Mouse (Mus musculus): Measurements from ENCODE around the gene Neu2. TPM values are rescaled to one million over a fixed set of nuclear protein-coding genes. Genes with fewer than 3 reads are reported as not detected.

The Neu2 gene
- total RNA-seq, 2 experiments from 2014 or later, result not detected

GRCm38 (mm10) chr1:87537008-87537407 is 27.3 kb downstream of the Neu2 start:
- DNase-seq, result no peak

DNA sequence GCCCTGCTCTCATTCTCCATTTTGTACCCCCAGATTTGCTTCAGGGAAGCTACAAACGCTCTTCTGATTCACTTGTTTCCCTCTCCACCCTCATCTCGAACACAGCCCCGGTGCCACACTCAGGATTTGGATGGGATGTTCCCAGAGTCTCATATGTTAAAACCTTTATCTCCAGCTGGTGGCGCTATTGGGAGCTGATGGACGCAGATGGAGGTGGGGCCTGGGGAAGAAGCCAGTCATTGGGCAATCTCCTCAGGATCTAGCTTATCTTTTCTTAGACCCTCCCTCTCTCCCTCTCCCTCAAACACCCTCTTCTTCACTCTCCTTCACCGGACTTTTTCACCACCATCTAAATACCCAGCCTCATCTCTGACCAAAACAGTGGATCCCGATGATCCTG is 31.9 kb downstream of the Neu2 start:
- peak in 1 of 2 experiments; percentile 21 for DNase-seq

DNA sequence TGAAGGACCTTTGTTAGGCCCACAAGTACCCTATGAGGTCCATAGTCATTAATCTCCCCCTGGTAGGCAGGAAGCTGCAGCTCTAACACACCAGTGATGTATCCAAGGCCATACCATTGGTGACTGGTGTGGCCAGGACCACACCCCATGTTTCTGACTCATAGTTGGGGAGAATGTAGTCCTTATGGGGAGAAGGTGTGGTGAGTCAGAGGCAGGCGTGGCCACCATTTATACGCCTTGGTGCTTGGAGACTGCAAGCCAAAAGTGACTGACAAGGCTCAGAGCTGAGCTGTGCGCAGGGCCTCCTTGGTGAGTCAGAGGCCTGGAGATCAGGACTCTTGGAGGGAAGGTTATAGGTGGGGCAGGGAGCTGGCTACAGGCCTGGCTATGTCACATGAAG is 41.3 kb downstream of the Neu2 start:
- no peak for DNase-seq

DNA sequence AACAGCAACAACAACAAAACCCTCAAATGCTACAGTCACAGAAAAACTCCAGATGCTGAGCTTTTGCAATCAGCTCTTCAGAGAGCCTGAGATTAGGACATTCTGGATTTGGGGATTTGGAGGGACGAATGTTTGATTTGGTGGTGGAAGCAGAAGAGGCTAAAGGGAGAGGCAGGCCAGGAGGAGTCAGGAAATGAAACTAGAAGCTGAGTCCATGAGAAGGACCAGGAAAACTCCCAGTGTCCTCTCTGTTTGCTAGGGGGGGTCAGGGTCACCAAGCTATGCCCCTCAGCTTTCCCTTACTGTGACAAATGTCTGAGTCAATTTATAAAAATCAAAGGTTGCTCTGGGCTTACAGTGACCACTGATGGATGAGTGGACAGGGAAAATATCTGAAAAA is 43.9 kb downstream of the Neu2 start:
- no peak for DNase-seq

- DNase-seq, result no peak
Measured at GRCm38 (mm10) chr1:87562967-87563366, 53.3 kb downstream of the Neu2 start.

DNA sequence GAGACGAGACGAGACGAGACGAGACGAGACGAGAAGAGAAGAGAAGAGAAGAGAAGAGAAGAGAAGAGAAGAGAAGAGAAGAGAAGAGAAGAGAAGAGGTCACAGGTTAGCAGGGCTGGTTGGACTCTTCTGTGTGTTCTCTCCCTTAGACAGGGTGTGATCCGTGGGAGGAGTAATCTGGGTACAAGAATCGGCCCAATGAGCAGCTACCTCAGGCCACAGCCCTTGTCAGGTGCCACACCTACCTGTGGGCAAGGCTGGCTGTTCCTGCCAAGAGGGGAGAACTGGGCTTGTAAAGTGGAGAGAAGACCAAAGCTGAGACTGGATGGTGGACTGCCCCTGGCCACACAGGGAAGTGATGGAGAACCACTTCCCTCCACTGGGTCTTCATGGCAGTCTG is 56.1 kb downstream of the Neu2 start:
- DNase-seq, result no peak

GRCm38 (mm10) chr1:87568398-87568797 is 58.7 kb downstream of the Neu2 start:
- DNase-seq, result no peak

- DNase-seq, result no peak
Measured at GRCm38 (mm10) chr1:87573261-87573660, 63.6 kb downstream of the Neu2 start.

- no peak for DNase-seq
Measured at GRCm38 (mm10) chr1:87573800-87574215, 64.1 kb downstream of the Neu2 start, which contains the start of gene Ngef. Ngef (minus strand) TSS chr1:87573870.

DNA sequence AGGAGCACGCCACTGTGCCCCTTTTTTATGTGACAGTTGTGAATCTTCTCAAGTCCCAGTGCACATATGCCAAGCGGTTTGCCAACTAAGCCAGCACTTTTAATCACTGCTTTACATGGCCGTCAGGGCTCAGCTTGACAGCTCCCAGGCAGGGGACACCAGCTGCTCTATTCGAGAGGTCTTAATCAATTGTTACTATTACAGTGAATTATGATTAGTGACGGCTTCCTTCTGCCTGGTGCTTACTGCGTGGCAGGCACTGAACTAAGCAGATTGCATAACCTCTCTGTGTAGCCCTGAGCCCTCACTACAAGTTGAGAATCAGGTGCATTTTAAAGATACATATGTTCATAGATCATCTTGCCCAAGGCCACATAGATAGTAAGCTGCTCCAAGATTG is 64.7 kb downstream of the Neu2 start:
- DNase-seq, result no peak

DNA sequence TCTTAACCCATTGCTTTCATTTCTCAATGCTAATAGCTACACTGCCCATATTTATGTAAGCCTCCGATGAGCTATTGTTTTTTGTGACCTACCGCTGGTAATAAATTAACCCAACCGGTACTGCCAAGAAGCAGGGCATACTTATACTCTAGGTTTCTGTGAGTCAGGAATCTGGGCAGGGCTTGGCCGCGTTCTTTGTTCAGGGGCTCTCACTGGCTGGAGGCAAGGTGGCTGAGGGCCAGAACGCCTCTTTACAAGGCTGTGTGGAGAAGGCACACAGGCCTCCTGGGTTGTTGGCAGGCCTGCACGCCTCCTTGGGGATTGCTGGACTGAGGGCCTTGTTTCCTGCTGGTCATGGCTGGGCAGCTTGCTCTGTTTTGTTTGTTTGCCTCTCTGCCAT is 65.1 kb downstream of the Neu2 start:
- peak; percentile 21 to 40 for DNase-seq

- no peak for DNase-seq
Measured at GRCm38 (mm10) chr1:87578965-87579364, 69.3 kb downstream of the Neu2 start.

DNA sequence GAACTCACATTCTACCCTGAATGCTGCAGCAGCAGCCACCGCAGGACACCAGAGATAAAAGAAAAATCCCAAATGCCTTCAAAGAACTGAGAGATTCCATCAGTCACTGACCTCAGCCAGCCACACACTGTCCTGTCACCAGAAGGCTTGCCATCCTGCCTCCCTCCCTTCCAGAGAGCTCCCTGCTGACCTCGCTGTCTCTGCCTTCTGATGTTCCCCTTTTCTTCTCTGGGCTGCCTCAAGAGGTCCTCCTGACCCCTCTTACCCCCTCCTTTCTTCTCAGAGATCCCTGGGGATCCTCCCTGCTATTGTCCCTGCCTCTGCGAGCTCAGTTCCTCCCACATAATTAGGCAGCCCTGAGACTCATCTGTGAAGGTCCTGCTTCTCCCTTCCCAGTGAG is 71.1 kb downstream of the Neu2 start:
- peak in 1 of 2 experiments; percentile 8 for DNase-seq

DNA sequence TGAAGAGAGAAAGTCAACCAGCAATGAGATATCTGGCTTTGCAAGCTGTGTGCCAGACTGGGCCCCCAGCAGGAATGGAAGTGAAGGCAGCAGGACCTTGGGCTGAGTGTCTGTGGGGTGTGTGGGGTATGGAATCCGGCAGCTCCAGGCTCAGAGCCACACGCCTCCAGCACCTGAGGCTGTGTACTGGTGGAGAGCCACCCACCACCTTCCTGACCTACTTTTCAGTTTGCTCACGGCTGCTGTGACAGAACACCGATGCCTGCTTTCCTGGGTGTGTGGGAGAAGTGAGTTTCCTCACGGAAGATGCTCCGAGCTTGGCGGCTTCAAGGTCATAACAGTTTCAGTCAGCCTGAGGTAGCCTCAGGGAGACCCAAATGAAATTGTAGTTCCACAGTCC is 79.5 kb downstream of the Neu2 start:
- DNase-seq, result no peak

DNA sequence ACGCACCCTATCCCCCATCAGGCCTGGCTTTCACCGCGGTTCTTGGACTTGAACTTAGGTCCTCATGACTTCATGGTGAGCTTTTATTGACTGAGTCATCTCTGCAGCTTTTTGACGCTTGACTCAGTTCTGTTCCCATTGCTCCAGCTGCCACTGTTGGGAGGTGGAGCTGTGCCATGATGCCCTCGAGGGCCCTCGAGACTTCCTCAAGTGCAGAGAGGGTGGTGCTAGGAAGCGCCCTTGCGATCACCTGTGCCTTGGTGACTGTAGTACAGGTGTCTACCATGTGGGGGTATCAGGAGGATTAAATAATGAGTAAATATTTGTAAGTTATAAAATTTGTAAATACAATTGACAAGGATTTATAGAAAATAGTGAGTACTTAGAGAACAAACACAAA is 80.3 kb downstream of the Neu2 start:
- DNase-seq, result no peak

DNA sequence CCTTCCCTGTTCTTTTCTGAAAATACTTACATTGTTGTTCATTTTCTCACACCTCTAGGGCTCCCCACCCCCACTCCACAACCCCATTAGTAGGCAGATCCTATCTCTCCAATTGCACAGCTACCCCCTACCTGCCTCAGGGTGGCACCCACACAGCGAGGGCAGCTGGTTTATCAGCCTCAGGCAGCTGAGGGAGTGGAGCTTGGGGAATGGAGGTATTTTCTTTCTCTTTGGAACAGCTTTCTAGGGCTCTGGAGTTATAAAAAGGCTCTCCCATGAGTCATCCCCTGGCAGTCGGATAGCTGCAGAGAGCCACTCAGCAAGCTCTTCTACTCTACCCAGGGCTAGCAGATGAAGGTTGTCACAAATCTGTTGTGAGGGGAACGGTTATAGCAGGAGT is 84.6 kb downstream of the Neu2 start:
- peak; percentile 26 to 38 for DNase-seq

- DNase-seq, result no peak
Measured at GRCm38 (mm10) chr1:87594671-87595070, 85.0 kb downstream of the Neu2 start.

DNA sequence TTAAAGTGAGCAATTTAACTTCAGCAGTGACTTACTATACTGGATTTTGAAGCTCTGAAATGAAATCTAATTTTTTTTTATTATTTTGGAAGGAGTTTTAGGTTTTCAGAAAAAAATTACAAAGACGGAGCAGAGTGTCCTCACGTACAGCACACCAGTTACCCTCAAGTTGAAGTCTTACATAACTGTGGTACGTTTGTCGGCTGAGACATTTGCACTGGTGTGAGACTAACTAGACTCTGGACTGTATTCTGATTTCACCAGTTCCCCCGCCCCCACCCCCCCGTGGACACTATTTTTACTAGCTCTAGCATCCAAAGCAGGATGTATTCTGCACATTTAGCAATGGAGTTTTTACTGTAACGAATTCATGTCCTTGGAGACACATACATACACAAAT is 90.8 kb downstream of the Neu2 start:
- no peak for DNase-seq

- no peak for DNase-seq
Measured at GRCm38 (mm10) chr1:87601801-87602200, 92.1 kb downstream of the Neu2 start.

- no peak for DNase-seq
Measured at GRCm38 (mm10) chr1:87603389-87603788, 93.7 kb downstream of the Neu2 start.

- no peak for DNase-seq
Measured at GRCm38 (mm10) chr1:87605296-87605695, 95.6 kb downstream of the Neu2 start.

DNA sequence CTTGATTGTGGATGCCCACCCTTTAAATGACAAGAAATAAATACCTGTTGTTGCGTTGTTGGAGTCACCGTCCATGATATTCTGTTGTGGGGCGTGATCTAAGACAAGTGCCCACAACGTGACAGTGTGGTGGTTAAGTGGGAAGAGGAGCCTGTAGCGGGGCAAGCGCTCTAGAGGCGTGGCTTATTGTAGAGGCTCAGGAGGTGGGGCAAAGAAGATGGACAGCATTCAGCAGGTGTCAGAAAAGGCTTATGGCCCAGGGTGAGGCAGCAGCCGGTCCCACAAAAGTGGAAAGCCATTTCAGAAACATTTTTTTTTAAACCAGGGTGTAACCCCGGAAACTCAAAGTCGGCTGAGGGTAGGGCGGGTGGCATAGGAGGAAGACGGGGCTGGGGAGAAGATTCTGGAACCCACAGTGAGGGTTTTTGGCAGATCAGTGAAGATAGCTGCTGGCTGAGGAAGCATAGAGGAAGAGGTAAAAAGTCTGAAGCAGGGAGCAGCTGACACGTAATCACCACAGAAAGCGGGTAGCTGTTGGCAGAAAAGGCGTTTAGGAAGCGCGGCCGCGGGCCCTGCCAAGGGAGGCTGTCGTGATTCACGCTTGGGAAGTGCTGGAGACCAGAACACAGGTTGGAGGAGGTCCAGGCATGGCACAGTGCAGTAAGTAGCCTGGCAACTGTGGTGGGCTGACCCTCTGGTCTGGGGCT is 97.8 kb downstream of the Neu2 start:
- DNase-seq, result peak; percentile 50 to 64

DNA sequence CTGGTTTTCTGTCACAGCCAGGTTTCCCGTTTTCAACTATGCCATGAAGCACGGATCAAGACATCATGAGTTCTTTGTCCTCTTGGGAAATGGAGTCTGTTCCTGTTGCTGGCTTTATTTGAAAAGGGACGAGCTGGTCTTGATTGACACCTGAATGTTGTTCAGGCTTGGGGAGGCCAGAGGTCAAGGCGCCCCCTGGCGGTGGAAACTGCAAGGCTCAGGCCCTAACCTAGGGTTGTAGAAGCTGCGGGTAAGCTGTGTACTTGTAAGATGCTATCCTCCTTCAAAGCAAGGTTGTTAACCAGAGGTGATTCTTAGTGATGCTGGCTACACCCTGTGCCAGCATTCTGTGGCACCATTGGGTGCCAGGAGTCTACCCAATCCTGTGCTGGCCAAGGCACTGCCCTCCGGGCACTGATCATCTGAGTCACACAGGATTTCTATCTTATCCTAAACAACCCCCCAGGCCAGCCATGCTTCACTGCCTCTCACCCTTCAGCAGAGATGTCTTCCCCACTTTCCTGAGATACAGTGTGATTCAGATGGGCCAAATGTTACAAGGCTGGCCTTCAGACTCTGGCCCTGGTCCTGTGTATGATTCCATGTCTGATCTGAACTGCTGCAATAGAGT is 98.8 kb downstream of the Neu2 start:
- peak; percentile 48 to 75 for DNase-seq

Data from heart, adult 18-20 months (tissue).